Mouse (Mus musculus): ENCODE results near the gene Sumf1. TPM values are rescaled to one million over a fixed set of nuclear protein-coding genes. Genes with fewer than 3 reads are reported as not detected.

Sumf1 gene
- polyA plus RNA-seq, 1 experiment = 41.0 TPM

DNA sequence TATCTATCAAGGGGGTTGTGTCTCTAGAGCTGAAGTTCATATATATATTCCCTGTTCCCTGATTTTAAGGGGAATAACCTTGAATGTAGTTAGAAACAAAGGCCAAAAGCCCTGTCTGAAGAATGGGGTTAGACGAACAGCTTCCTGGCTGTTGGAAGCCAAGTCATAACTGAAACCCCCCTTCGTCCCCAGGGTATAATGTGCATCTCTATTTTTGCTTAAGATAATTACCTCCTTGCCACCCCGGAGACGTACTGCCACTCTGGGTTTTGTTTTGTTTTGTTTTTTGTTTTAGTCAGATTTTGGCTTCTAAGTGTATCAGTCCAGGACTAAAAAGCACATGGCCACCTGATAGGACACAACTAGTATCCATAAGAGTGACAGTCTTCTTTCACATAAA lies 31.1 kb downstream of the Sumf1 start:
- no peak for DNase-seq
- Histone ChIP-seq H3K4me3 (replicated peaks; ENCODE audit: extremely low read depth, low read depth, low read length) (no peak overlapping the region), H3K4me1 (ENCODE audit: control insufficient read depth, insufficient read depth, low read length) (peaks cover 5% of the 10 kb centered on the region; the same call in 1 of the 2 replicates)
- TF ChIP-seq POLR2A (IDR thresholded peaks at IDR 0.05; ENCODE audit: borderline replicate concordance, extremely low read depth, low read depth, low read length) (no peak), CTCF (IDR thresholded peaks at IDR 0.05; ENCODE audit: insufficient read depth, low read length) (no peak)
- 88% methylated on average over 4 of the region's 4 CpGs for WGBS

- TF ChIP-seq POLR2A (IDR thresholded peaks at IDR 0.05; ENCODE audit: borderline replicate concordance, extremely low read depth, low read depth, low read length) = no peak
- no peak for TF ChIP-seq CTCF (IDR thresholded peaks at IDR 0.05; ENCODE audit: insufficient read depth, low read length)
- H3K4me3 ChIP-seq (replicated peaks; ENCODE audit: extremely low read depth, low read depth, low read length) = no peak overlapping the region
- WGBS = 83% methylated on average over 9 of the region's 9 CpGs
- peaks cover 5% of the 10 kb centered on the region; the same call in 1 of the 2 replicates for H3K4me1 ChIP-seq (ENCODE audit: control insufficient read depth, insufficient read depth, low read length)
- DNase-seq = no peak
These were observed 32.6 kb downstream of the Sumf1 start for GRCm38 (mm10) chr6:108152661-108153269.

DNA sequence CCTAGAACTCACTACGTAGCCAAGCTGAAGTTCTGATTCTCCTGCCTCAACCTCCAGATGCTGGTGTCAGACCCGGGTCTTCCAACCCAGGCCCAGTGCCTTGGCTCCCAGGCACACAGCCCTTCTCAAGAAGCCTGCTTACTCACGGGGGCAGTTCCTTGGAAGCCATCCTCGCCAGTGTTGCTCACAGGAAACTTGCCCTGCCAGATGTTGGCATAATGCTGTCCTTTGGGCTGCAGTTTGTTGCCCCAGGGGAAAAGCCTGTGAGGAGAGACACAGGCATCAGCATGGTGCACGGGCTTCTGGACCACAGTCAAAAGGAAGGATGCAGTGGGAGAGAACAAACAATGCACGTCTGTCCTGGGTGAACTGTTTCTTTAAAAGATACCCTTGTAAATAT lies 33.3 kb downstream of the Sumf1 start:
- Histone ChIP-seq H3K4me1 (ENCODE audit: control insufficient read depth, insufficient read depth, low read length) (peaks cover 5% of the 10 kb centered on the region; the same call in 1 of the 2 replicates), H3K4me3 (replicated peaks; ENCODE audit: extremely low read depth, low read depth, low read length) (no peak overlapping the region)
- 62% methylated on average over 6 of the region's 6 CpGs for WGBS
- TF ChIP-seq POLR2A (IDR thresholded peaks at IDR 0.05; ENCODE audit: borderline replicate concordance, extremely low read depth, low read depth, low read length) (no peak), CTCF (IDR thresholded peaks at IDR 0.05; ENCODE audit: insufficient read depth, low read length) (no peak)
- DNase-seq = no peak

DNA sequence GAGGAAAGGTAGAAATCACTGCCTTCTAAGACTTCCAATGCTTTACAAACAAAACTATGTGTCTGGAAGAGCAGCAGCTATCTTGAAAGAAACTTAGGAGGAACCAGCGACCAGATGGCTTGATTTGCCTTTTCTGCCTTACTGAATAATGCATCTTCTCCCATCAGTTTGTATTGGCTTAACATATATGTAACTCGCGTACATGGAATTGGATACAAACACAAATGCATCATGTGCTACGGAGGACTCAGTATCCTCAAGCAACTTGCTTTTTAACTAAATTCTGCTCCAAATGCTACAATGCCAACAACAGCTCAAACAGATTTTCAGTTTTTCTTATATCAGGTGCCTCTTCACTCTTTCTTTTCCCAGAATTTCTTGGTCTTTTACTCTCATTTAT lies 36.1 kb downstream of the Sumf1 start:
- Histone ChIP-seq H3K4me1 (ENCODE audit: control insufficient read depth, insufficient read depth, low read length) (no peaks in the 10 kb centered on the region), H3K4me3 (replicated peaks; ENCODE audit: extremely low read depth, low read depth, low read length) (no peak overlapping the region)
- TF ChIP-seq CTCF (IDR thresholded peaks at IDR 0.05; ENCODE audit: insufficient read depth, low read length) (no peak), POLR2A (IDR thresholded peaks at IDR 0.05; ENCODE audit: borderline replicate concordance, extremely low read depth, low read depth, low read length) (no peak)
- WGBS = 92% methylated on average over 4 of the region's 4 CpGs
- DNase-seq = no peak

DNA sequence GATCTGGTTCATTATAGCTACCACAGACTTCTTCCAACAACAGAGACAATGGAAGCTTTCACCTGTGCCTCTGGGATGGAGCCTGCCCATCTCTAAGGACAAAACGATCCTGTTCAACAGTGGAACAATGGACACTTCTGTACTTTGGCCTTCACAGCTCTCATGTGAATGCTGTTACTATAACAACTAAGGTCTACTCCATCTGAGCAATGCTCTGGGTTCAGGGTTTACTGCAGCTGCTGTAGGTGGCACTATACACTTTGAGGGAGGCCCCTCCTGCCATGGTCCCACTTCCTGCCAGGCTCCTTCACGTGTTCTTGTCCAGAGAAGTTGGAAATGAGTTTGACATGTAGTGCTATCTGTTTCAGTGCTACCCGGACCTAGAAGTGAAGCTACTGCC lies 36.9 kb downstream of the Sumf1 start:
- H3K4me3 ChIP-seq (replicated peaks; ENCODE audit: extremely low read depth, low read depth, low read length) = no peak overlapping the region
- no peaks in the 10 kb centered on the region for H3K4me1 ChIP-seq (ENCODE audit: control insufficient read depth, insufficient read depth, low read length)
- 54% methylated on average over 3 of the region's 3 CpGs for WGBS
- no peak for DNase-seq
- no peak for TF ChIP-seq CTCF (IDR thresholded peaks at IDR 0.05; ENCODE audit: insufficient read depth, low read length)
- no peak for TF ChIP-seq POLR2A (IDR thresholded peaks at IDR 0.05; ENCODE audit: borderline replicate concordance, extremely low read depth, low read depth, low read length)

DNA sequence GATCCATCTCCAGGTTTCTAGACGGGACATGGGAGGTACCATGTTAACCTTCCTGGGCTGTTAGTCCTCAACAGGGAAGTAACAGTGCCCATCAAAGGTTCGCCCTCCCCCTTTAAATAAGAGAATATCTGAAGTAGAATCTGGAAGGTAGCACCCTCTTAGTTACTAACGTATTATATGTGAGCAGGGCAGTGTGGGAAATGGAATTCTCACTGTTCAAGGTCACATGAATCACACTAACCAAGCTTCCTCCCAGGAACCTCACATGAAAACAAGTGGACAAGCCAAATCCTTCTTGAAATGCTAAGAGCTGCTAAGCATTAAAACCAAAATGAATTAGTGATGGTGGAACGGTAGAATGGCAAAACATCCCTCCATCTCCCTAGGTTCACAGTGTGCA lies 38.7 kb downstream of the Sumf1 start:
- no peak for TF ChIP-seq CTCF (IDR thresholded peaks at IDR 0.05; ENCODE audit: insufficient read depth, low read length)
- TF ChIP-seq POLR2A (IDR thresholded peaks at IDR 0.05; ENCODE audit: borderline replicate concordance, extremely low read depth, low read depth, low read length) = no peak
- no peaks in the 10 kb centered on the region for H3K4me1 ChIP-seq (ENCODE audit: control insufficient read depth, insufficient read depth, low read length)
- WGBS = 84% methylated on average over 4 of the region's 4 CpGs
- DNase-seq = no peak
- no peak overlapping the region for H3K4me3 ChIP-seq (replicated peaks; ENCODE audit: extremely low read depth, low read depth, low read length)

GRCm38 (mm10) chr6:108145941-108146588 lies 39.3 kb downstream of the Sumf1 start:
- no peak for DNase-seq
- H3K4me3 ChIP-seq (replicated peaks; ENCODE audit: extremely low read depth, low read depth, low read length) = no peak overlapping the region
- TF ChIP-seq CTCF (IDR thresholded peaks at IDR 0.05; ENCODE audit: insufficient read depth, low read length) = no peak
- TF ChIP-seq POLR2A (IDR thresholded peaks at IDR 0.05; ENCODE audit: borderline replicate concordance, extremely low read depth, low read depth, low read length) = no peak
- 90% methylated on average over 7 of the region's 7 CpGs for WGBS
- H3K4me1 ChIP-seq (ENCODE audit: control insufficient read depth, insufficient read depth, low read length) = no peaks in the 10 kb centered on the region

DNA sequence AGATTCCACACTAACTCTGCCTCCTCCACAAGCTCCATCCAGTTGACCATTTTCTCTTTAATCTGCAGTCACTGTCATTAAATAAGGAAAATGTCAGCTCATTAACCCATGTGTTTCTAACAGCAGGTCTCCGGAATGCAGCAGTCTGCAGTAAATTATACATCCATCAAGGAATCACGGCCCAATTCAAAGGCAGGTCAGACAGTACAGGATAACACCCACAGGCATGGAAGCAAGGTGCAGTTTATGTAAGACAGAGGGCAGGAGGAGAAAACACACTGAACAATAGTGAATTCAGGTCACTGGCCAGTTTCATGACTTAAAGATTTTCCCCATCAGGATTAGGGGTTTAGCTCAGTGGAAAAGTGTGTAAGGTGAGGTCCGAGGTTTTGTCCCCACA lies 40.1 kb downstream of the Sumf1 start:
- Histone ChIP-seq H3K4me3 (replicated peaks; ENCODE audit: extremely low read depth, low read depth, low read length) (no peak overlapping the region), H3K4me1 (ENCODE audit: control insufficient read depth, insufficient read depth, low read length) (no peaks in the 10 kb centered on the region)
- DNase-seq = no peak
- TF ChIP-seq CTCF (IDR thresholded peaks at IDR 0.05; ENCODE audit: insufficient read depth, low read length) (no peak), POLR2A (IDR thresholded peaks at IDR 0.05; ENCODE audit: borderline replicate concordance, extremely low read depth, low read depth, low read length) (no peak)
- 83% methylated on average over 3 of the region's 3 CpGs for WGBS

DNA sequence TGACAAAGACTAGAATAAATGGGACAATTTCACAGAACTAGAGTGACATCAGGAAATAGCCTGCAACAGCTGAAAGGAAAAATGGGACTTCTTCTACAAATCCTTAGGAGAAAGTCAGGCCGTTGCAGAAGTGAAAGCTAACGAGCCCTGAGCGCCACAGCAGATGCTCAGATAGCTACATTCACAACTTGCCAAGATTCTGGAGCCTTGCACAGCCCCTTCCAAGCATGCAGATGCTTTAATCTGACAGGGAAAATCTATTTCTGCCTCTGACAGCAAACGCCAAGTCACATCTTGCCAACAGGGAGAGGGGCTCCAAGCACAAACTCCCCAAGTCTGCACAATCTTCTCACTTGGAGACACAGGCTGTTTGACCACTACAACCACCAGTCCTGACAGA lies 42.6 kb downstream of the Sumf1 start:
- no peak for DNase-seq
- WGBS = 70% methylated on average over 4 of the region's 4 CpGs
- Histone ChIP-seq H3K4me3 (replicated peaks; ENCODE audit: extremely low read depth, low read depth, low read length) (no peak overlapping the region), H3K4me1 (ENCODE audit: control insufficient read depth, insufficient read depth, low read length) (no peaks in the 10 kb centered on the region)
- TF ChIP-seq CTCF (IDR thresholded peaks at IDR 0.05; ENCODE audit: insufficient read depth, low read length) = no peak
- no peak for TF ChIP-seq POLR2A (IDR thresholded peaks at IDR 0.05; ENCODE audit: borderline replicate concordance, extremely low read depth, low read depth, low read length)
